Mouse (Mus musculus) telencephalon, adult 2 months (tissue): ENCODE results near the gene Vps39.
A peak's percentile ranks its signal among the peaks of the same experiment; 100 is the strongest.

Source experiments
- DNase-seq: peaks from one replicate; pipeline ENCODE4 v3.0.0-alpha.2; 2011; ENCODE audit warnings: low read depth, low spot score

Gene Vps39

GRCm38 (mm10) chr2:120352682-120353646 lies at the start of gene Vps39:
TSS of gene Vps39 (minus strand) at chr2:120353137.
- DNase-seq, result peak; percentile 80

- no peak for DNase-seq
These were observed 45.0 kb upstream of the Vps39 start for GRCm38 (mm10) chr2:120397951-120398350.

- DNase-seq, result no peak
These were observed 39.5 kb upstream of the Vps39 start for GRCm38 (mm10) chr2:120392406-120392805.

GRCm38 (mm10) chr2:120390934-120391333 lies 38.0 kb upstream of the Vps39 start:
- no peak for DNase-seq

GRCm38 (mm10) chr2:120389376-120389775 lies 36.4 kb upstream of the Vps39 start:
- no peak for DNase-seq

GRCm38 (mm10) chr2:120387291-120387690 lies 34.4 kb upstream of the Vps39 start:
- DNase-seq, result no peak

- DNase-seq, result no peak
These were observed 33.3 kb upstream of the Vps39 start for GRCm38 (mm10) chr2:120386264-120386663.

DNA sequence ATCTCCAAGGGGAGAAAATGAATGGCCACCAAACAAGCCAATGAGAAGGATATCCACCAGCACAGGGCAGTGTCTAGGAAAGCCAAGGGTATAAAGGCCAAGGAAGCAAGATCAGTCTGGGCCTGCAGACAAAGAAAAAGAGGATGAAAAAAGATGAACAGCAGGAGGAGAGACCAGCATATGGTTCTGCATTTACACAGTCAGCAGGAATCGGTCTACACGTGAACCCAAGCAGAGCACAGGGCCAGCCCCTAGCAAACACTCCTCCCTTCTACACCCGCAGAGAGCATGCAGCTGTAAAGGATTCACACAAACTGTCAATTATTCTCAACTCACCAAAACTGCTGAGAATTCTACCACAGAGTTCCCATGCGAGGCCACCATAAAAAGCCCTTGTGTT lies 20.9 kb upstream of the Vps39 start:
- DNase-seq, result no peak

DNA sequence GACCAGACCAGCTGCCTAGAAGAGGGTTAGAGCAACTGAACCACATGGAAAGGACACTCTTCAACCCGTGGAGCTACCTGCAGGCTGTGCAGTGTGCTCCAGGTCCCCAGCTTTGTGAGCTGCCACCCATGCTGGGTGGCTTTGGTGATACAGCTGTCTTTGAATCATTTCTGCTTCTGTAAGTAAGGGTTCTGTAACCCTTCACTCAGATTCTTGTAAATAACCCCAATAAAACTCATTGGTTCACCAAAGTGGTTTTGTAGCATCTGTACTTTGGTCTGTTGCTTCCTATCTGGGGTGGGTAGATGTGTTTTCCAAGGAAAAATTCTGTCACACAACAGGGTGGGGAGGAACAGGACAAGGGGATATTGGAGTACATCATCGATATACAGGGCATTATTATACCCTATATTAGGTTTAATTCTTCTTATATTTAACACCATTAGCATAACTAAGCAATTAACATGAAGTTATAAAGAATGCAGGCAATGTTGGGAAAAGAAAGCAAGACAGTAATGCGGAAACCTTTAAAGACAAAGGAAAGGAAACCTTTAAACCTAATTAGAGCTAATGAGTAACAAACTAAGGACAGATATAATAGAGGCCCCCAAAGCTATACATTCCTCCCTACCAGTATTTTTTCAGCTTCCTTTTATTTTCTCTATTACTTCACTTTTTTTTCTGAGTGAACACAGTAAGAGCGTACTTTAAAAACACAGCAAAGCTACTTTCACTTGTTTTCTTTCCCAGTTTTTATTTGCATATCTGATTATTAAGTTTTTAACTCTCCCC lies 14.7 kb upstream of the Vps39 start:
- DNase-seq, result no peak

DNA sequence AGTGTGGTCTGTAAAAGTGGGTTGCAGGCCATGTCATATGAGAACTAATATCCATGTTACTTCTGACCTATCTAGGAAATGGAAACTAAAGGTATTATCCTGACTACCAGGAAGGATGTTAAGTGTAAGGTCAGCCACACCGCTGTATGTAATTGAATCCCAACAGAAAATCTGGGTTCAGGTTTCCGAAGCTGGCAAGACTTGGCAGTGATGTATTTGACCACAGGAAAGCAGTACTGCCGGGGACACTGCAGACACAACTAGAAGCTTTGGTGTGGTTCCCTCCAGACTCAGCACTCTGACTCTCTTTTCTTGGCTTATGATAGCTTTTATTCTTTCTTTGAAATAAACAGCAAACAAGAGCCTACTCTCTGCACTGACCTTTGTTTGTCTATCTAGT lies 13.6 kb upstream of the Vps39 start:
- no peak for DNase-seq

GRCm38 (mm10) chr2:120360425-120360824 lies 7.5 kb upstream of the Vps39 start:
- DNase-seq, result no peak

DNA sequence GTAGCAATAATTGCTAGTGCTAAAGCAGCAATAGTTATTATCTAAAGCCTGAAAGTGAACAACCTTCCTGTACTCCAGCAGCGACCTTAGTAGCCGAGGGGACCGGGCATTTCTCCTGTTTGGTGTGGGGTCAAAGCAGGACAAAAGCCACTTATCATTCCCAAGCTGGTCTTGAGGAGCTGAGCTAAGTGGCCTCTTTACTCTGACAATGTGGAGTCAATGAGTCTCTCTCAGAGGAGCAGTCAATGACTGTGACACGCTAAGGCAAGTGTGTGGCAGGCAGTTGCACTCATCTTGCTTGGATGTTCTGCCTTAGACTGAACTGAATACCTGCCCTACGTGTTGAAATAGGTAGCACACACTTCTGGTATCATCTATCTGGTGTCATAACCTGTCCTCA lies 1.6 kb downstream of the Vps39 start:
- DNase-seq, result no peak

DNA sequence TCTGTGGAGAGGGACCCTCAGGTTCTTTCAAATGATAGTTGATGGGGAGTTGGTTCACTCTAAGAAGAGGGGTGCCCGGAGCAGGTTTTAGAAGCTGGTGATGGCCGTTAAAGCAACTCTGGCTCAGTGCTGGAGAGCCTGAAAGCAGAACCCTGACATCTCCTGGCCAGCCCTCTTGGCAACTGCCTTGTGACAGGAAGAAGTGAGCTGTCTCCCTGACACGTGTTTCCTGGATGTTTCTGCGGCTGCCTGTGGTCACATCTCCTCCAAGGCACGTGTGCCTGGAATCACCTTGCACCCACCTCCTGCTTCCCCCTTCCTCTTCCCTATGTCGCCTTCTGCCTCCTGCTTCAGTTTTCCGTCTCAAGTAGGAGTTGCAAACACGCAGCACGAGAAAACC lies 4.8 kb downstream of the Vps39 start:
- DNase-seq, result no peak

DNA sequence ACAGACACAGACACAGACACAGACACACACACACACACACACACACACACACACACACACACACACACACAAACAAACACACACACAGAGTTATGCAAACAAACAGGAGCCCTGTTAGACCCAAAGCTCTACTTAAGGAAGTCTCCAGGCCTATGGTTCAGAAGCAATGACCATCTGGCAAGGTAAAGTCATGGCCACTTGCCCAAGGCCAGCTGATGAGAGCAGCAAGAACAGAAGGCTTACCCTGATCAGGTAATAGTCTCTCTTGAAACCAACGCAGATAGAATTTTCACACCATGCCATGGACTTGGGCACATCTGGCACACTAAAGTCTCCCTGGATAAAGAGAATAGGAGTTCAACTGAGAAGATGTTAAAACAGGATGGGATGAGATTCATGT lies 11.2 kb downstream of the Vps39 start:
- DNase-seq, result no peak

- DNase-seq, result no peak
These were observed 15.1 kb downstream of the Vps39 start for GRCm38 (mm10) chr2:120337886-120338285.

DNA sequence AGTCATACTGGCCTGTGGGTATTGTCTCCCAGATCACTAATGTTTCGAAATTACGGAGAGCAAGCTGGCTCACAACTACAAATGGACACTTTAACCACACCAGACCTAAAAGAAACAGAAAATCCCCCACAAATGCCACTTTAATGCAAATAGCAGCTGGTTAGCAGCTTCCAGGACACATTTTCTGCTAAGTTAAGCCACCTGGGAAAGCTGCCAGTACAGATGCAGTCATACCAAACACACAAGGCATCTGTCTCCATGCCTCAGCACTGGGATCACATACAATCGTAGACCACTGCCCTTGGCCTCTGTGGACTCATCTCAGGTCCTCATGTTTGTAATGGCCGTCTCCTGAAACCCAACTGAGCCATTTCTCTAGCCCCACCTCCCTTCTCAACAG lies 21.4 kb downstream of the Vps39 start:
- no peak for DNase-seq

DNA sequence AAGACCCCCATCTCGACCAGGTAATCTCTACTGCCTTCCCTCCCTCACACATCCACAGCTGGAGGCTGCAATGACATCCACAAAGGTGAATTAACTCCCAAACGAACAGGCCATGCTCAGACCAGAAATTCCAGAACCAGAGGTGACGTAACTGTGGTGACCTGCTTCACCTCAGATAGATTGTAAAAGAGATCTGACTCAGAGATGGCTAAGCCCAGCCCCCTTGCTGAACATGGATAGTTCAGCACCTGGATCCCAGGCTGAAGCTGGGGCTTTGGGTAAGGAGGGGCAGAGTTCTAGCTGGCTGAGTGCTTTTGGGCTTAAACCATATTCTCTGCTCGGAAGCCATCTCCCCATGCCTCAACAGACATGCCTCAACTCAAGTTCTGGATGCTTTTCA lies 37.9 kb downstream of the Vps39 start:
- no peak for DNase-seq

- no peak for DNase-seq
These were observed 38.5 kb downstream of the Vps39 start for GRCm38 (mm10) chr2:120314487-120314886.

DNA sequence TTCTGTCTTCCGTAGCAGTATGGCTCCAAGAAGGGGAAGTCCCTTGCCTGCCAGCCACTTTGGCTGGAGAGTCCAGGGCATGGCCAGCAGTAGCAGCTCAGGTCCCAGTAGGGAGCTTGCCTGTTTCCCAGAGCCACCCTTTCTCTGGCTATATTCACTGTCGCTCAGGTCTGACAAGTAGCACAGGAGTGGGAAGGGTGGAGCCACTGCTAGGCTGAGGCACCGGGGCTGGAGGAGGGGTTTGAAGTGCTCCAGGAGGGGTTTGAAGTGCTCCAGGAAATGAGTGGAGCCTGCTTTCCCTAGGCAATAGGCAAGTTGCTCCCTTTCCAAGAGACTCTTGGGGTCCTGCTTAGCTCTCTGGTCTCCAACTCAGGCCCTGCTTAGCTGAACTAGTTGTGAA lies 39.0 kb downstream of the Vps39 start, which contains the start of gene Pla2g4f:
Pla2g4f (minus strand) TSS at position 190 of the 400 bp plus-strand sequence.
- no peak for DNase-seq

GRCm38 (mm10) chr2:120312276-120312825 lies 40.6 kb downstream of the Vps39 start:
- DNase-seq, result no peak

DNA sequence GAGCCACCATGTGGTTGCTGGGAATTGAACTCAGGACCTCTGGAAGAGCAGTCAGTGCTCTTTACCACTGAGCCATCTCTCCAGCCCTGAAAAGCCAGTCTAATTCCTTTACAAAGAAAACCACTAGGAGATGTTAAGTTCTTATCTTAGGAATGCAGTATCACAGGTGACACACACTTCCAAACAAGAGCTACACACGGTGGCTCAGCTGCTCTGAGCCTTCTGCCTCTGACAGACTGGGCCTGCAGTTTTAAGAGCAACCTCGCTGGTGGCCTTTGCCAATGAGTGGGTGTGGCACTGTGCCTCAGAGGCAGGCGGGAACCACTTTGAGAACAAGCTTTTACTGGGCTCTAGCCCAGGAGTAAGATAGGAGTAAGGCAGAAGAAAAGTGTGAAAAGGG lies 48.8 kb downstream of the Vps39 start:
- DNase-seq, result no peak

DNA sequence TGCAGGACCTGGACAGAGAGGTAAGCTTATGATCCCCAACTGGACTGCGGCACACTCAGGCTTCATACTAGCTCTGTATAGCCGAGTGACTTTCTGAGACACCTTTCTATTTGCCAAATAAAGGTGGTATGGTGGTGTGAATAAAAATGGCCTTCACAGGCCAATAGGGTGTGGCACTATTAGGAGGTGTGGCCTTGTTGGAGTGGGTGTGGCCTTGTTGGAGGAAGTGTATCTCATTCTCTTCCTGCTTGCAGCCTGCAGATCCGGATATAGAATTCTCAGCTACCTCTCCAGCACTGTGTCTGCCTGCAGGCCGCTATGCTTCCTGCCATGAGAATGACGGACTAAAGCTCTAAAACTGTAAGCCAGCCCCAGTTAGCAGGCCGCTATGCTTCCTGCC lies 51.9 kb downstream of the Vps39 start:
- DNase-seq, result no peak
